In the genomic region with DNA sequence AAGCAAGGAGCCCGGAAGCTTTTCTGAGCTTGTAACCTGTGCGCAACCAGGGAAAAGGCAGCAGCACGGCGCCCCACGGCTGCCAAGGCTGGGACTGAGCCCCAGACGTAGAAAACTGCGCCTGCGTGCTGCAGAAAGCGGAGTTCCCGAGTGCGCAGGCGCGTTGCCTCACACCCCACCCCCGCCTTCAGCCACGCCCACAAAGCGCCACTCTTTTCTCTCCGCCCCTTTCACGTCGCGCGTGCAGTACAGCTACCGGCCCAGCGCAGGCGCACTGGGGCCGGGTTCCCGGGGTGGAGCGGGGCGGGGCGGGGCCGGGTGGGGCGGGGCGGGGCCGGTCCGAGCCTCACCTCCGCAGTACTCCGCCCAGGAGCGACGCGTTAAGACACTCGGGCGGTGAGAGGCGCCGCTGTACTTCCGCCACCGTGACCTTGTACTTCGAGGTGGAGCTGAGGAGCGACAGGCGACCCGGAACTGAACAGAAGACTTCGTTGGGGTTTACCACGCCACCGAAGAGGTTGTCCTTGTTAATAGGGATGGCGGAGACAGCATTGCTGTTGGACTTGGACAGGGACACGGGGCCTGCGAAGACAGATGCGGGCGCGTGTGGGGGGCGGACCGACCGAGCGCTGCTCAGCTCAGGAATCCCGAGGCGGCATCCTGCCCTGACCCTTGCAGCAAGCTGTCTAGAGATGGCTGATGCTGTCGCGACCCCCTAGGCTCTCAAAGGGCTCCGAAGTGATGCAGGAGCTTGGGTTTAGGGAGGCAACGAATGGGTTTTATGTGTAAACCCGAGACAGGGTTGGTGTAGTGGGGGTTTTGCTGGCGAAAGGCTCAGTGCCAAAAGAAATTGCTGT, we compare ENCODE assay signal across 8 mouse cellular contexts. TPM values are rescaled to one million over a fixed set of nuclear protein-coding genes. Genes with fewer than 3 reads are reported as not detected.
DNase-seq lines count a peak whose midpoint lies in the region; ATAC-seq lines count a peak whose summit lies in the region.

No protein-coding gene starts in this region.

- peak; percentile 95 for DNase-seq in Muller cell, postnatal 12 days (ENCODE audit: inconsistent ontology term)
- peak; percentile 57 for DNase-seq in cerebellum, adult 8-10 months
- peak; percentile 96 for DNase-seq in forelimb bud, embryonic 11.5 days (ENCODE audit: low read depth, low spot score)
- DNase-seq in layer of hippocampus, postnatal 10 days (ENCODE audit: low spot score in 2 of 2), result peak; percentile 83 to 89
- DNase-seq in lung, postnatal 10 days, result peak; percentile 91
- peak; percentile 79 for DNase-seq in ovary, postnatal 14 days (ENCODE audit: low spot score)
- peak; percentile 85 to 93 for DNase-seq in thymus, postnatal 10 days (ENCODE audit: low spot score in 2 of 2)

- ATAC-seq in hematopoietic stem cell, adult 5-6 weeks (replicated peaks in 1 of 2; ENCODE audit: insufficient read depth in 1 of 2, low FRiP score in 2 of 2, low TSS enrichment in 1 of 2, low read depth in 1 of 2, poor library complexity in 2 of 2, severe bottlenecking in 2 of 2), result peak; percentile 82 to 94

RNA-seq across cellular contexts. Expression of gene Tfap2a, which starts 15.2 kb away (rescaled TPM):
- total RNA-seq in hematopoietic stem cell, adult 5-6 weeks (2017), result not detected in 2 replicates
- total RNA-seq in layer of hippocampus, postnatal 10 days (2021), result under 1 TPM; 0.38 to 0.48 TPM

Comparison
In these comparisons a context has a peak if more than half of its experiments do, and no peak if none do; other contexts are left out.
1. Peak in every context shown above with its lines: DNase-seq and ATAC-seq.